Mouse (Mus musculus) heart, embryonic 14.5 days (tissue): ENCODE results near the gene Ddx27. TPM values are rescaled to one million over a fixed set of nuclear protein-coding genes. Genes with fewer than 3 reads are reported as not detected.

Experiments
- ATAC-seq: fragments of 200-750 bp; cut with Nextera tagmentation; 2 replicates; pipeline ENCODE4 v1.8.0; 2017; ENCODE audit warnings: low read depth, moderate TSS enrichment; ENCODE audit not compliant: insufficient number of reproducible peaks, insufficient read depth, low FRiP score
- H3K27ac ChIP-seq, 2 experiments: fragments of 200-500 bp in 1 of 2; fragments of 300-500 bp in 1 of 2; sonication (generic) in 1 of 2; replicated peaks in 1 of 2; 2 replicates each; pipeline ENCODE4 v1.5.1; 2012 to 2014; ENCODE audit warnings: low read depth in 2 of 2, low read length in 2 of 2, control low read depth in 1 of 2, mild to moderate bottlenecking in 1 of 2, mixed read lengths in 1 of 2; ENCODE audit not compliant: control insufficient read depth in 1 of 2, insufficient read depth in 1 of 2
- H3K27me3 ChIP-seq: fragments of 300-500 bp; sonication (generic); 2 replicates; pipeline ENCODE4 v1.6.1; 2014; ENCODE audit warnings: mild to moderate bottlenecking, low read length, control low read depth; ENCODE audit not compliant: control insufficient read depth, insufficient read depth
- H3K36me3 ChIP-seq: fragments of 300-500 bp; sonication (generic); 2 replicates; pipeline ENCODE4 v1.6.1; 2014; ENCODE audit warnings: mild to moderate bottlenecking, control low read depth, low read length, mixed read lengths; ENCODE audit not compliant: control insufficient read depth, insufficient read depth
- H3K4me1 ChIP-seq, 2 experiments: fragments of 200-500 bp in 1 of 2; fragments of 300-500 bp in 1 of 2; sonication (generic) in 1 of 2; 2 replicates each; pipeline ENCODE4 v1.6.1; 2012 to 2014; ENCODE audit warnings: low read length in 2 of 2, control low read depth in 1 of 2, mixed read lengths in 1 of 2; ENCODE audit not compliant: control insufficient read depth in 2 of 2, insufficient read depth in 2 of 2
- H3K4me2 ChIP-seq: fragments of 300-500 bp; sonication (generic); 2 replicates; pipeline ENCODE4 v1.6.1; 2014; ENCODE audit warnings: mild to moderate bottlenecking, low read length
- H3K4me3 ChIP-seq, 2 experiments: fragments of 200-500 bp in 1 of 2; fragments of 300-500 bp in 1 of 2; sonication (generic) in 1 of 2; 2 replicates each; pipeline ENCODE4 v1.5.1; 2012 to 2014; ENCODE audit warnings: low read length in 2 of 2, mild to moderate bottlenecking in 2 of 2, control low read depth in 1 of 2, low read depth in 1 of 2, moderate library complexity in 1 of 2; ENCODE audit not compliant: control insufficient read depth in 1 of 2, insufficient read depth in 1 of 2
- H3K9ac ChIP-seq: fragments of 300-500 bp; sonication (generic); 2 replicates; pipeline ENCODE4 v1.6.1; 2014; ENCODE audit warnings: mild to moderate bottlenecking, low read length
- H3K9me3 ChIP-seq: fragments of 300-500 bp; sonication (generic); 2 replicates; pipeline ENCODE4 v1.6.1; 2016; ENCODE audit warnings: low read length, control low read depth; ENCODE audit not compliant: control insufficient read depth
- WGBS: fragments of 180-500 bp; shearing (Covaris S2); extraction: QIAGEN DNeasy Blood & Tissue Kit; methylation state at CpG from one replicate; pipeline ENCODE4 v1.1.7; 2014; 5-methylcytosine and 5-hydroxymethylcytosine counted together
- polyA plus RNA-seq: library from polyadenylated mRNA; unstranded; fragments of >200 nt; fragmentation: Nextera tagmentation; extraction: Ambion mirVana; gene quantifications from 2 replicates; pipeline ENCODE4 v1.2.1, GENCODE M21; 2014

The Ddx27 gene
- polyA plus RNA-seq, 1 experiment from 2014 or later: 22.2 TPM

- WGBS: 53% methylated on average over 18 of the region's 18 CpGs
- Histone ChIP-seq H3K27ac (no peak overlapping the region), H3K36me3 (no peaks in the 10 kb centered on the region), H3K4me1 (peaks cover 8 to 12% of the 10 kb centered on the region in 2 experiments), H3K4me2 (no peak overlapping the region), H3K27me3 (no peaks in the 10 kb centered on the region), H3K9me3 (no peaks in the 10 kb centered on the region), H3K9ac (no peak overlapping the region), H3K4me3 (no peak overlapping the region)
- no peak for ATAC-seq
These were observed 64.7 kb downstream of the Ddx27 start for GRCm38 (mm10) chr2:167079535-167080257.

GRCm38 (mm10) chr2:167080387-167080786 is 65.4 kb downstream of the Ddx27 start:
- H3K27ac ChIP-seq: no peak overlapping the region
- WGBS: 80% methylated on average over 3 of the region's 3 CpGs
- no peaks in the 10 kb centered on the region for H3K9me3 ChIP-seq
- H3K36me3 ChIP-seq: no peaks in the 10 kb centered on the region
- no peaks in the 10 kb centered on the region for H3K27me3 ChIP-seq
- no peak overlapping the region for H3K9ac ChIP-seq
- no peak overlapping the region for H3K4me3 ChIP-seq
- no peak for ATAC-seq
- H3K4me2 ChIP-seq: no peak overlapping the region
- H3K4me1 ChIP-seq: peaks cover 8 to 12% of the 10 kb centered on the region in 2 experiments

GRCm38 (mm10) chr2:167081135-167081534 is 66.1 kb downstream of the Ddx27 start:
- Histone ChIP-seq H3K27me3 (no peaks in the 10 kb centered on the region), H3K9ac (no peak overlapping the region), H3K4me3 (no peak overlapping the region), H3K4me2 (no peak overlapping the region), H3K27ac (no peak overlapping the region), H3K4me1 (peaks cover 8 to 12% of the 10 kb centered on the region in 2 experiments), H3K36me3 (no peaks in the 10 kb centered on the region), H3K9me3 (no peaks in the 10 kb centered on the region)
- no peak for ATAC-seq
- 68% methylated on average over 6 of the region's 6 CpGs for WGBS

DNA sequence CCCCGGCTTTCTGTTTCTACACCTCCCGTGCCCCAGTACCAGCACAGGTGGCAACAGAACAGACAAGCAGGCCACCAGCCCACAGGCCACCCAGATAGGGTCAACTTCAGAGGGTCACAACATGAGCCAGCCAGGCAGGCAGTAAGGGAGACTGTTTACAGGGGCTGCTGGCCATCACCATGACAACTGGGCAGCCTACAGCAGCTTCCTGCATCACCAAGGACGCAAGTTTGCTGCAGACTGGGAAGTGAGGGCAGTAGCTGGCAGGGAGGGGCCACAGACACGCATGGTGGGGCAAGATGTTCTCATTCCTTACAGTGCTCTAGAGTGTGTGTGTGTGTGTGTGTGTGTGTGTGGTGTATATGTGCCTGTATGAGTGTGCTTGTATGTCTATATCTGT is 66.6 kb downstream of the Ddx27 start:
- WGBS: 31% methylated on average over 4 of the region's 4 CpGs
- Histone ChIP-seq H3K9ac (no peak overlapping the region), H3K4me2 (no peak overlapping the region), H3K27me3 (no peaks in the 10 kb centered on the region), H3K36me3 (no peaks in the 10 kb centered on the region), H3K4me3 (no peak overlapping the region), H3K27ac (no peak overlapping the region), H3K9me3 (no peaks in the 10 kb centered on the region), H3K4me1 (peaks cover 8 to 12% of the 10 kb centered on the region in 2 experiments)
- peak; percentile 8; the same call in 1 of the 2 replicates for ATAC-seq

Other genes starting within 250 kb of the Ddx27 start
- gene Trp53rkb, start 222.7 kb upstream of the Ddx27 start, polyA plus RNA-seq: 3.2 and 5.7 TPM in 2 replicates
- gene Arfgef2, start 209.6 kb upstream of the Ddx27 start, polyA plus RNA-seq: 7.7 and 8.0 TPM in 2 replicates
- gene Cse1l, start 109.2 kb upstream of the Ddx27 start, polyA plus RNA-seq: 95.2 and 106 TPM in 2 replicates
- 53.4 and 53.6 TPM in 2 replicates for gene Stau1, start 18.9 kb upstream of the Ddx27 start, polyA plus RNA-seq
- gene Znfx1, start 47.8 kb downstream of the Ddx27 start, polyA plus RNA-seq: 7.8 TPM in 2 replicates
- gene Kcnb1, start 175.0 kb downstream of the Ddx27 start, polyA plus RNA-seq: 0.35 and 0.85 TPM in 2 replicates
- gene Ptgis, start 225.4 kb downstream of the Ddx27 start, polyA plus RNA-seq: 19.2 and 21.2 TPM in 2 replicates